Mouse (Mus musculus) MEL (cell line): ENCODE data around the gene Btbd11. TPM values are rescaled to one million over a fixed set of nuclear protein-coding genes. Genes with fewer than 3 reads are reported as not detected.

Experiments used
- DNase-seq: peaks from one replicate; pipeline ENCODE4 v3.0.0; 2011; ENCODE audit warnings: low read depth, low spot score
- H3K27ac ChIP-seq: 2 replicates; pipeline ENCODE4 v1.5.1; 2012; ENCODE audit warnings: low read depth, mild to moderate bottlenecking, control low read depth, low read length, moderate library complexity; ENCODE audit not compliant: control insufficient read depth
- H3K27me3 ChIP-seq, 2 experiments: fragments of 150-350 bp in 1 of 2; sonication (generic) in 1 of 2; 2 replicates each; pipeline ENCODE4 v1.6.1; 2012; ENCODE audit warnings: low read length in 2 of 2, mild to moderate bottlenecking in 2 of 2, improper control_type of control experiment in 1 of 2, moderate library complexity in 1 of 2; ENCODE audit not compliant: insufficient read depth in 2 of 2, control insufficient read depth in 1 of 2
- H3K36me3 ChIP-seq, 2 experiments: 2 replicates each; pipeline ENCODE4 v1.6.1; 2012 to 2014; ENCODE audit warnings: low read length in 2 of 2, improper control_type of control experiment in 1 of 2, inconsistent platforms in 1 of 2, mild to moderate bottlenecking in 1 of 2; ENCODE audit not compliant: insufficient read depth in 2 of 2, control insufficient read depth in 1 of 2
- H3K4me1 ChIP-seq, 2 experiments: fragments of 150-350 bp in 1 of 2; sonication (generic) in 1 of 2; 2 replicates each; pipeline ENCODE4 v1.6.1; 2012; ENCODE audit warnings: low read length in 2 of 2, improper control_type of control experiment in 1 of 2, mild to moderate bottlenecking in 1 of 2; ENCODE audit not compliant: insufficient read depth in 2 of 2, control insufficient read depth in 1 of 2
- H3K4me3 ChIP-seq, 2 experiments: fragments of 150-350 bp in 1 of 2; sonication (generic) in 1 of 2; 2 replicates each; pipeline ENCODE4 v1.5.1; 2012; ENCODE audit warnings: low read depth in 2 of 2, low read length in 2 of 2, mild to moderate bottlenecking in 2 of 2, moderate library complexity in 2 of 2, control low read depth in 1 of 2, improper control_type of control experiment in 1 of 2; ENCODE audit not compliant: control insufficient read depth in 1 of 2, insufficient read depth in 1 of 2
- H3K79me2 ChIP-seq: 2 replicates; pipeline ENCODE4 v1.6.1; 2012; ENCODE audit warnings: mild to moderate bottlenecking, low read length, moderate library complexity; ENCODE audit not compliant: control insufficient read depth, poor library complexity, insufficient read depth
- H3K9ac ChIP-seq: 2 replicates; pipeline ENCODE4 v1.6.1; 2012; ENCODE audit warnings: low read depth, mild to moderate bottlenecking, control low read depth, low read length, moderate library complexity; ENCODE audit not compliant: control insufficient read depth, poor library complexity, severe bottlenecking
- H3K9me3 ChIP-seq: fragments of 150-350 bp; sonication (generic); replicated peaks from 2 replicates; pipeline ENCODE4 v1.6.1; 2012; ENCODE audit warnings: mild to moderate bottlenecking, low read length, improper control_type of control experiment, moderate library complexity; ENCODE audit not compliant: insufficient read depth
- CHD1 ChIP-seq: IDR thresholded peaks from 2 replicates; pipeline ENCODE4 v1.6.1; 2012; ENCODE audit warnings: low read depth, mild to moderate bottlenecking, inconsistent platforms, low read length, improper control_type of control experiment
- CTCF ChIP-seq, 3 experiments: IDR thresholded peaks in 2 of 3; conservative IDR thresholded peaks in 1 of 3; 2 replicates each; pipeline ENCODE4 v1.5.1; 2011 to 2012; ENCODE audit warnings: low read length in 3 of 3, low read depth in 2 of 3, mild to moderate bottlenecking in 2 of 3, improper control_type of control experiment in 1 of 3, inconsistent platforms in 1 of 3, mixed read lengths in 1 of 3, moderate library complexity in 1 of 3; ENCODE audit not compliant: control insufficient read depth in 1 of 3, insufficient read depth in 1 of 3, poor library complexity in 1 of 3, severe bottlenecking in 1 of 3
- E2F4 ChIP-seq: IDR thresholded peaks from 2 replicates; pipeline ENCODE4 v1.6.1; 2011; ENCODE audit warnings: low read depth, low read length, improper control_type of control experiment, borderline replicate concordance
- EP300 ChIP-seq, 2 experiments: IDR thresholded peaks; 2 replicates each; pipeline ENCODE4 v1.6.1; 2011; ENCODE audit warnings: improper control_type of control experiment in 2 of 2, low read length in 2 of 2, low read depth in 1 of 2, mild to moderate bottlenecking in 1 of 2
- MAFK ChIP-seq: IDR thresholded peaks from 2 replicates; pipeline ENCODE4 v1.6.1; 2011; ENCODE audit warnings: low read depth, mild to moderate bottlenecking, low read length, improper control_type of control experiment, borderline replicate concordance
- MAZ ChIP-seq: IDR thresholded peaks from 2 replicates; pipeline ENCODE4 v1.6.1; 2012; ENCODE audit warnings: low read depth, mild to moderate bottlenecking, inconsistent platforms, low read length, improper control_type of control experiment
- MYB ChIP-seq: IDR thresholded peaks from 2 replicates; pipeline ENCODE4 v1.6.1; 2011; ENCODE audit warnings: mild to moderate bottlenecking, low read depth, low read length, improper control_type of control experiment
- NRF1 ChIP-seq: IDR thresholded peaks from 2 replicates; pipeline ENCODE4 v1.6.1; 2014; ENCODE audit warnings: low read depth, mild to moderate bottlenecking, inconsistent platforms, low read length, improper control_type of control experiment, moderate library complexity; ENCODE audit not compliant: poor library complexity, insufficient read depth, severe bottlenecking
- RCOR1 ChIP-seq: IDR thresholded peaks from 2 replicates; pipeline ENCODE4 v1.6.1; 2012; ENCODE audit warnings: low read depth, mild to moderate bottlenecking, inconsistent platforms, low read length, improper control_type of control experiment
- SIN3A ChIP-seq: IDR thresholded peaks from 2 replicates; pipeline ENCODE4 v1.6.1; 2012; ENCODE audit warnings: low read length, improper control_type of control experiment, inconsistent platforms
- TAL1 ChIP-seq: IDR thresholded peaks from 2 replicates; pipeline ENCODE4 v1.6.1; 2012; ENCODE audit warnings: mild to moderate bottlenecking, inconsistent platforms, low read length, moderate library complexity, mixed read lengths
- TCF12 ChIP-seq: IDR thresholded peaks from 2 replicates; pipeline ENCODE4 v1.6.1; 2014; ENCODE audit warnings: low read depth, mild to moderate bottlenecking, inconsistent platforms, low read length, improper control_type of control experiment, moderate library complexity
- UBTF ChIP-seq: IDR thresholded peaks from 2 replicates; pipeline ENCODE4 v1.6.1; 2012; ENCODE audit warnings: low read depth, mild to moderate bottlenecking, inconsistent platforms, low read length, improper control_type of control experiment, moderate library complexity, borderline replicate concordance; ENCODE audit not compliant: insufficient read depth
- USF1 ChIP-seq: IDR thresholded peaks from 2 replicates; pipeline ENCODE4 v1.6.1; 2014; ENCODE audit warnings: low read depth, mild to moderate bottlenecking, inconsistent platforms, low read length, improper control_type of control experiment, moderate library complexity
- USF2 ChIP-seq, 2 experiments: IDR thresholded peaks; 2 replicates each; pipeline ENCODE4 v1.6.1; 2011 to 2012; ENCODE audit warnings: improper control_type of control experiment in 2 of 2, low read length in 2 of 2, borderline replicate concordance in 1 of 2, inconsistent platforms in 1 of 2, low read depth in 1 of 2, mild to moderate bottlenecking in 1 of 2; ENCODE audit not compliant: insufficient read depth in 1 of 2
- ZKSCAN1 ChIP-seq: IDR thresholded peaks from 2 replicates; pipeline ENCODE4 v1.6.1; 2012; ENCODE audit warnings: low read depth, mild to moderate bottlenecking, inconsistent platforms, low read length, improper control_type of control experiment, moderate library complexity
- ZMIZ1 ChIP-seq: IDR thresholded peaks from 2 replicates; pipeline ENCODE4 v1.6.1; 2012; ENCODE audit warnings: low read depth, mild to moderate bottlenecking, inconsistent platforms, low read length, improper control_type of control experiment, moderate library complexity
- ZNF384 ChIP-seq: IDR thresholded peaks from 2 replicates; pipeline ENCODE4 v1.6.1; 2012; ENCODE audit warnings: low read depth, mild to moderate bottlenecking, inconsistent platforms, low read length, improper control_type of control experiment
- polyA plus RNA-seq, 2 experiments: library from polyadenylated mRNA; stranded (reverse) in 1 of 2; unstranded in 1 of 2; fragments of >175 nt in 1 of 2; fragments of >200 nt in 1 of 2; gene quantifications; 2 replicates each; pipeline versions ENCODE4 v1.2.1 to v1.2.4; 2012; ENCODE audit warnings: low replicate concordance in 2 of 2, low read depth in 1 of 2; ENCODE audit not compliant: insufficient read length in 2 of 2, insufficient read depth in 1 of 2, missing spikeins in 1 of 2
- total RNA-seq: library from RNA; depleted of rRNA; stranded (reverse); fragments of 300-350 nt; gene quantifications from 2 replicates; pipeline ENCODE4 v1.2.3, GENCODE M21; 2012

The Btbd11 gene
- total and polyA plus RNA-seq, 3 experiments: not detected

- H3K9me3 ChIP-seq: no peaks in the 10 kb centered on the region
- H3K79me2 ChIP-seq: no peaks in the 10 kb centered on the region
- no peaks in the 10 kb centered on the region for H3K27me3 ChIP-seq
- DNase-seq: no peak
- H3K4me3 ChIP-seq: no peak overlapping the region
- no peaks in the 10 kb centered on the region for H3K36me3 ChIP-seq
- H3K4me1 ChIP-seq: no peaks in the 10 kb centered on the region
- no peak overlapping the region for H3K9ac ChIP-seq
- no peak overlapping the region for H3K27ac ChIP-seq
- no peak for TF ChIP-seq E2F4
- no peak for TF ChIP-seq TAL1
- TF ChIP-seq SIN3A: no peak
- no peak for TF ChIP-seq TCF12
- TF ChIP-seq USF2 (IDR thresholded peaks at IDR 0.05; ENCODE audit: borderline replicate concordance in 1 of 2, insufficient read depth in 1 of 2, low read depth in 1 of 2, low read length in 2 of 2): no peak
- no peak for TF ChIP-seq CHD1
- TF ChIP-seq RCOR1: no peak
Measured at GRCm38 (mm10) chr10:85451629-85452368, 65.2 kb downstream of the Btbd11 start.

GRCm38 (mm10) chr10:85453221-85453775 is 66.7 kb downstream of the Btbd11 start:
- no peaks in the 10 kb centered on the region for H3K36me3 ChIP-seq
- H3K27me3 ChIP-seq: no peaks in the 10 kb centered on the region
- H3K79me2 ChIP-seq: no peaks in the 10 kb centered on the region
- H3K4me1 ChIP-seq: no peaks in the 10 kb centered on the region
- no peak overlapping the region for H3K4me3 ChIP-seq
- DNase-seq: no peak
- H3K9ac ChIP-seq: no peak overlapping the region
- no peak for TF ChIP-seq MYB
- no peak for TF ChIP-seq ZKSCAN1
- TF ChIP-seq ZMIZ1: no peak
- no peak for TF ChIP-seq CTCF (IDR thresholded peaks at IDR 0.05 in 2 of 3, conservative IDR thresholded peaks at IDR 0.05 in 1 of 3; ENCODE audit: control insufficient read depth in 1 of 3, insufficient read depth in 1 of 3, low read depth in 2 of 3, low read length in 3 of 3, poor library complexity in 1 of 3, severe bottlenecking in 1 of 3)
- TF ChIP-seq ZNF384: no peak
- TF ChIP-seq USF1: no peak
- no peak for TF ChIP-seq MAZ
- TF ChIP-seq NRF1: no peak
- TF ChIP-seq SIN3A: no peak
- no peak for TF ChIP-seq MAFK
- no peak for TF ChIP-seq EP300 (IDR thresholded peaks at IDR 0.05; ENCODE audit: low read depth in 1 of 2, low read length in 2 of 2)
- TF ChIP-seq UBTF: no peak
- no peaks in the 10 kb centered on the region for H3K9me3 ChIP-seq
- no peak overlapping the region for H3K27ac ChIP-seq
